Mouse (Mus musculus): ENCODE measurements at regions not wholly inside any gene's neighbourhood (a gene's known extent, or its start where the extent isn't known, plus 50 kb on each side); places are given as distances from the start of the nearest gene placed in this dataset.

DNA sequence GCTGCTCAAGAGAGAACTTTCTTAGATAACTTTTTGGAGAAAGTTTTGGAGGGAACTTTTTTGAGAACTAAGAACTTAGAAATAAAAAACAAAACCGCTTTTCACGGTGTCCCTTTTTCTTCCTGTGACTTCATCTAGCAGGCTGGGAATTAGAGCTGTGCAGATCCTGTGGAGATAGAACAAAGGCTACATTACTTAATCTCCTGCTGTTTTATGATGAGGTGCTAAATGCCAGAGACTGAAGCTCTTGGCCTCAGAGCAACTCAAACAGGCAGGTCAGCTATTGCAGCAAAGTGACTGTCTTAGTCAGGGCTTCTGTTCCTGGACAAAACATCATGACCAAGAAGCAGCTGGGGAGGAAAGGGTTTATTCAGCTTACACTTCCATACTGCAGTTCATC is 157.3 kb downstream of the Pth2r start:
- no peak for TF ChIP-seq CTCF (conservative IDR thresholded peaks at IDR 0.05; ENCODE audit: low read length)
- no peak for TF ChIP-seq POU5F1 (IDR thresholded peaks at IDR 0.05; ENCODE audit: borderline replicate concordance, low read length)
